Mouse (Mus musculus) heart, postnatal 0 days (tissue): ENCODE data around the gene Nkd1.

ENCODE experiments used
- CTCF ChIP-seq: IDR thresholded peaks from 2 replicates; pipeline ENCODE4 v1.5.1; 2016; ENCODE audit warnings: antibody characterized with exemption, control low read depth, low read depth
- EP300 ChIP-seq: IDR thresholded peaks from 2 replicates; pipeline ENCODE4 v1.6.1; 2016; ENCODE audit warnings: antibody characterized with exemption, low read depth

GRCm38 (mm10) chr8:88624276-88624675 is 103.1 kb downstream of the Nkd1 start:
- TF ChIP-seq CTCF (no peak), EP300 (no peak)
